19 mouse cellular contexts compared by ENCODE assay signal in the genomic region with DNA sequence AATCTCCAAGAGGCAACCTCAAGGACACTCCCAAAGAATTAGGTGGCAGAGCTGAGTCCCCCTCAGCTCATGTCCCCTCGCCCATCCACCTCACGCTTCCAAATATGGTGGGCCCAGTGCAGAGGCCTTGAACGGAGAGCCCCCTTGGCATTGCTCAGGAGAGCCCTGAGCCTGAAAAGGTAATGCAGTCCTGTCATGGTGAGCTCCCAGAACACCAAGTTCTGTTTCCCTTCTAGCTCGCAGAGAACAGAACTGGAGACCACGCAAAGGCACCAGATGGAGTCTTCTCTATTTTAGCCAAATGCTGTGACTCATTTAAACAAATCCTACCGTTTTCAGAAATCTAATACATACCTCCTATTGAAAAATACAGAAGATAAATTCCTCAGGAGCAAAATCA. TPM values are rescaled to one million over a fixed set of nuclear protein-coding genes. Genes with fewer than 3 reads are reported as not detected.
A peak's percentile ranks its signal among the peaks of the same experiment; 100 is the strongest.
DNase-seq lines count a peak whose midpoint lies in the region; ATAC-seq and TF ChIP-seq lines count a peak whose summit lies in the region.
"Had no signal": no experiment of that assay in that cellular context is flagged by ENCODE, and none has a peak within 500 bp of the region (broad histone marks: within the 10 kb centered on the region; RNA-seq: fewer than 3 reads in every experiment).

No protein-coding gene starts in this region.

- ATAC-seq in cerebellum, adult (ENCODE audit: insufficient number of reproducible peaks, low FRiP score, low TSS enrichment): no peak
- ATAC-seq: forebrain, embryonic 14.5 days; lung, postnatal 0 days had no signal

- DNase-seq in cerebellum, adult 11-12 months: peak; percentile 76
- peak; percentile 56 for DNase-seq in left cerebral cortex, adult 11 months (ENCODE audit: low spot score)
- DNase-seq in left cerebral cortex, postnatal 10 days (ENCODE audit: extremely low spot score in 1 of 2, low spot score in 2 of 2): no peak
- peak; percentile 59 to 68 for DNase-seq in cerebellum, postnatal 25 days
- no peak for DNase-seq in spleen, postnatal 36 days (ENCODE audit: low spot score in 2 of 2)
- DNase-seq in adrenal gland, postnatal 14 days: no peak
- DNase-seq: adrenal gland, postnatal 25 days; embryo, embryonic 11 days; gastrocnemius, postnatal 36 days; kidney, adult 11 months; kidney, postnatal 14 days; liver, embryonic 13.5 days had no signal

- H3K4me3 ChIP-seq in olfactory bulb, adult 2 months (ENCODE audit: insufficient read depth, low read depth, low read length): no peak overlapping the region
- H3K4me3 ChIP-seq: hindbrain, embryonic 15.5 days; limb, embryonic 10.5 days; liver, embryonic 13.5 days; neural tube, embryonic 13.5 days had no signal

- TF ChIP-seq CTCF in olfactory bulb, adult 2 months (IDR thresholded peaks at IDR 0.05; ENCODE audit: insufficient read depth, low read depth, low read length): no peak

- intact Hi-C loops in left cerebral cortex, postnatal 10 days (cut with DNase I): no loop called here

- WGBS in olfactory bulb, adult 2 months: 61% methylated on average over 6 of the region's 6 CpGs

- no peak for TF ChIP-seq POLR2A in olfactory bulb, adult 2 months (IDR thresholded peaks at IDR 0.05; ENCODE audit: insufficient read depth, low read depth, low read length)

- H3K4me1 ChIP-seq in olfactory bulb, adult 2 months (ENCODE audit: control insufficient read depth, insufficient read depth, low read length): peaks cover 41% of the 10 kb centered on the region
- H3K4me1 ChIP-seq: hindbrain, embryonic 15.5 days; limb, embryonic 10.5 days; liver, embryonic 13.5 days had no signal

- peak overlapping the region; percentile 43 for H3K27ac ChIP-seq in olfactory bulb, adult 2 months (ENCODE audit: insufficient read depth, low read depth, low read length)
- H3K27ac ChIP-seq: hindbrain, embryonic 15.5 days; limb, embryonic 10.5 days; liver, embryonic 13.5 days; neural tube, embryonic 13.5 days had no signal

RNA-seq across cellular contexts. Expression of a gene that starts 32.7 kb away (rescaled TPM):
- 100 to 1,000 TPM; 139 to 142 TPM for total RNA-seq in left cerebral cortex, postnatal 10 days (2021)
- polyA plus RNA-seq in olfactory bulb, adult 2 months (2012; ENCODE audit: insufficient read depth, insufficient read length, low replicate concordance, missing spikeins): not detected in 2 replicates
- 2.9 TPM in 2 replicates for total RNA-seq in adrenal gland, postnatal 14 days (2021)

Comparison
In these comparisons a context has a peak if more than half of its experiments do, and no peak if none do; other contexts are left out.
1. DNase-seq: peak in cerebellum, adult 11-12 months (single experiment), left cerebral cortex, adult 11 months (single experiment) and cerebellum, postnatal 25 days (2 of 2); none in left cerebral cortex, postnatal 10 days (0 of 2), spleen, postnatal 36 days (0 of 2) and adrenal gland, postnatal 14 days (single experiment).
2. RNA of a gene that starts 32.7 kb away (total RNA-seq): 139 to 142 TPM in left cerebral cortex, postnatal 10 days; 2.9 TPM in adrenal gland, postnatal 14 days; every median in the first group is over 10 times any median in the second.